Mouse (Mus musculus): ENCODE measurements around the gene Rnase12.

- TF ChIP-seq EP300 (IDR thresholded peaks at IDR 0.05; ENCODE audit: low read depth): no peak
- no peak for TF ChIP-seq CTCF (IDR thresholded peaks at IDR 0.05; ENCODE audit: low read depth)
Measured at GRCm38 (mm10) chr14:51092073-51092620, 34.7 kb upstream of the Rnase12 start.
